Mouse (Mus musculus) regulatory T cell (primary cell): ENCODE results near the gene Rpl38.

ENCODE experiments used
- in situ Hi-C: fragments of 300-600 bp; cut with MboI, MseI; formaldehyde crosslinking; loops from one replicate; pipeline ENCODE4 v1.15.1; 2025; ENCODE audit warnings: high pct_unique_total_duplicates

Rpl38 gene

GRCm38 (mm10) chr11:114702311-114702995, 34.1 kb downstream of the Rpl38 start:
- in situ Hi-C loops: no loop called here

- in situ Hi-C loops: no loop called here
Observed at GRCm38 (mm10) chr11:114702996-114703361, 34.7 kb downstream of the Rpl38 start.

- in situ Hi-C loops: no loop called here
Observed at GRCm38 (mm10) chr11:114704071-114704913, 36.0 kb downstream of the Rpl38 start.

GRCm38 (mm10) chr11:114706358-114706757, 38.0 kb downstream of the Rpl38 start:
- in situ Hi-C loops: no loop called here

- in situ Hi-C loops: no loop called here
Observed at GRCm38 (mm10) chr11:114711393-114711792, 43.1 kb downstream of the Rpl38 start.

- in situ Hi-C loops: no loop called here
Observed at GRCm38 (mm10) chr11:114711861-114712260, 43.5 kb downstream of the Rpl38 start.

GRCm38 (mm10) chr11:114714526-114714925, 46.2 kb downstream of the Rpl38 start:
- in situ Hi-C loops: no loop called here

GRCm38 (mm10) chr11:114715531-114715930, 47.2 kb downstream of the Rpl38 start:
- in situ Hi-C loops: no loop called here

GRCm38 (mm10) chr11:114720535-114720934, 52.2 kb downstream of the Rpl38 start:
- in situ Hi-C loops: no loop called here
